Mouse (Mus musculus): ENCODE results near the gene Cnnm3.
A peak's percentile ranks its signal among the peaks of the same experiment; 100 is the strongest.
"Not testable (repeated sequence)": the region's sequence is repeated elsewhere in the genome, so short reads cannot be mapped to it uniquely, and the experiment has no call there.

Gene Cnnm3

GRCm38 (mm10) chr1:36536783-36537182, 25.1 kb downstream of the Cnnm3 start, which contains the start of gene Ankrd23:
Gene Ankrd23 (minus strand): TSS chr1:36536883.
- DNase-seq: not testable (repeated sequence)

DNA sequence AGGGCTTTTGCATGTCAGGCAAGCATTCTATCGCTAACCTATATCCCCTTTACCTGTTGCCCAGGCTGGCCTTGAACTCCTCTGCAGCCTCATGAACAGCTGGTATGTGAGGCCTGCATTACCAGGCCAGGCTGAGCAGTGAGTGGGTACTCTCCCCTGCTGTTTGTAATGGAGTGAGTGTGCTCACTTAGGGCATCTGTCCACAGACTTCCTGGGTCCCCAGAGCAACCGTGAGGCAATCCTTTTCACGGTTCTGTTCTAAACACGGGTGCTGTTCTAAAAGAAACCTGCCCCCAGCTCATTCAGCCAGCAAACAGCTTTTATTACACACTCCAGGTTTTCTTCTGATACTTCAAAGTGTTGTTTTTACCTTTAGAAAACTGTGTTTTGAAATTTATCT, 27.1 kb downstream of the Cnnm3 start:
- DNase-seq: no peak

GRCm38 (mm10) chr1:36539186-36539585, 27.5 kb downstream of the Cnnm3 start, which contains the start of gene Gm42417:
Gene Gm42417 (minus strand): TSS chr1:36539429.
- DNase-seq: peak; percentile 99

DNA sequence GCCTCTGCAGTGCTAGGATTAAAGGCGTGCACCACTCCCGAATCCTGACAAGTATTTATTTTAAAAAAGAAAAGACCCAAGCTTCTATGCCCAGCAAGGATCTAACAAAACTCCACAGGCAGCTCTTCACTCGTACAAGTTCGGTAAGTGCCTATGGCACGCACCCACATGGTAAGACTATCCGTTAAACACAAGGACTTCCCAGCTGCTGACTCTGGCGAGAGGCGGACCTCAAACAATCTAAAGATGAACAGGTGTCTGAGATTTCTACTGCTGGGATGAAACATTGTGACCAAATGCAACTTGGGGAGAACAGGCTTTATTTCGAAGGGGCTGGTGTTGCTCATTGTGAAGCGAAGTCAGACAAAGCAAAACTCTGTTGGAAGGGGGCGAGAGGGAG, 28.5 kb downstream of the Cnnm3 start:
- DNase-seq: no peak

DNA sequence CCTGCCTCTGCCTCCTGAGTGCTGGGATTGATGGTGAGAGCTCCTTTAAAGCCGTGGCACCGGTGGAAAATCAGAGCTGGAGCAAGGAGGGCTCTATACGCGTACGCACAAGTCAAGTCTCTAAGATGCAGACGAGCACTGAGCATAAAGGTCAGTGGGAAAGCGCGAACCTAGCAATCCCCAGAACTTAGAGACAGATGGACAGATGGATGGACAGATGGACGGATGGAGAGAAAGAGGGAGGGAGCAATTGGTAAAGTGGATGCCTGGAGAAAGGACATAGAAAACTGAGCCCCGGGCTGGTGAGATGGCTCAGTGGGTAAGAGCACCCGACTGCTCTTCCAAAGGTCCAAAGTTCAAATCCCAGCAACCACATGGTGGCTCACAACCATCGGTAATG, 29.1 kb downstream of the Cnnm3 start:
- peak; percentile 88 for DNase-seq

- no peak for DNase-seq
These were observed 30.2 kb downstream of the Cnnm3 start for GRCm38 (mm10) chr1:36541844-36542243.

DNA sequence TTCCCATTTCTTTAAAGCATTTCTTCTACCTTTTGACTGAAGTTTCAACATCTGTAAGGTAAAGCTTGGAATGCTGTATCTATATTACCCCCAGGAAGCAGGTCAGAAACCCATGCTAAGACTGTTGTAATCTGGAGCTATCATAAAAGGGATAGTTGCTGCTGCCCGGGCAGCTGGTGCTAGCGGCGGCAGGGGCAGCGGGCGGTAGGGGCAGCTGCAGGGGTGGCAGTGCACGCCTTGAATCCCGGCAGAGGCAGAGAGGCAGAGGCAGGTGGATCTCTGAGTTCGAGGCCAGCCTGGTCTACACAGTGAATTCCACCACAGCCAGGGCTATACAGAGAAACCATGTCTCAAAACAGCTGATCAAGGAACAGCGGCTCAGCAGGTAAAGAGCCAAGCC, 31.3 kb downstream of the Cnnm3 start:
- no peak for DNase-seq

DNA sequence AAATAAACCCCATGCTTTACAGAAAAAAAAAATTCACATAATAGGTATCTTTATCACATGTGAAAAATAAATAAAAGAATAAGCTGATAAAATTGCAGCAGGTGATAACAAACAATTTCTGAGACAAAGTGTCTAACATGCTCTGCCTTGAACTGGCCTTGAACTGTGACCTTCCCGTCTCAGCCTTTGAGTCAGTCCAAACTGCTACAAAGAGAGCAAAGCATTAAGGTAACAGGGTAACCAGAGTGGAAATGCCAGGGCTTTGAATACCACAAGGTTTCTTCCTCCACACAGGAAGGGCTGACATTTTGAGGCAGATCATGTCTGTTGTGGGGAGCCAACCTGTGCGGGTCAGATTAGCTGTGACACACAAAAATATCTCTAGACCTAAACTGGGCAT, 33.7 kb downstream of the Cnnm3 start:
- no peak for DNase-seq

GRCm38 (mm10) chr1:36545845-36546600, 34.4 kb downstream of the Cnnm3 start:
- DNase-seq: peak; percentile 91

DNA sequence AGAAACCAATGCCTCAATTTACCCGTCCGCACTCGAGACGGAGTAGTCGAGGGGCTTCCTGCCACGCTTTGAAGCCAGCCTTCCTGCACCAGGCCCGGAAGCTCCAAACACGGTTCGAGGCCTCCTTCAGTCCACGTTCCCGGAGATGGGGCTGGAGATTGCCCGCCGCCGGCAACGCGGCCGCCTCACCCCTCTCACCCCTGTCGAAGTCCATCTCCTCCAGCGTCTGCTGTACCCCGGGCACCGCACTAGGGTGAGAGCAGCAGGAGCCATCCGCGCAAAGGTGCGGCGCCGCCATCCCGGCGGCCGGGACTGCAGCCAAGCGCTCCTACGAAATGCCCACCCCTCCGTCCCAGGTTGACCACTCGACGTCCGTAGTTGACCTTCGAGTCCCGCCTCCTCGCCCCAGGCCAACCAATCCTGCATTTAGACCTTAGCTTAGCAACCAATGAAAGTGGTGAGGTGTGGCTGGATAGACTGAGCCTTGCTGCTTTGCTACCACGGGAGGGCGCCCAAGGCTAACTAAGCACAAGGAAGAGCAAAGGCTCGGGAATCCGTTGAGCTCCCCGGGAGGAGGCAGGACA, 35.3 kb downstream of the Cnnm3 start, which contains the start of gene Ankrd39:
Gene Ankrd39 (minus strand): TSS at position 558 of the 584 bp plus-strand sequence.
- DNase-seq: peak; percentile 100

DNA sequence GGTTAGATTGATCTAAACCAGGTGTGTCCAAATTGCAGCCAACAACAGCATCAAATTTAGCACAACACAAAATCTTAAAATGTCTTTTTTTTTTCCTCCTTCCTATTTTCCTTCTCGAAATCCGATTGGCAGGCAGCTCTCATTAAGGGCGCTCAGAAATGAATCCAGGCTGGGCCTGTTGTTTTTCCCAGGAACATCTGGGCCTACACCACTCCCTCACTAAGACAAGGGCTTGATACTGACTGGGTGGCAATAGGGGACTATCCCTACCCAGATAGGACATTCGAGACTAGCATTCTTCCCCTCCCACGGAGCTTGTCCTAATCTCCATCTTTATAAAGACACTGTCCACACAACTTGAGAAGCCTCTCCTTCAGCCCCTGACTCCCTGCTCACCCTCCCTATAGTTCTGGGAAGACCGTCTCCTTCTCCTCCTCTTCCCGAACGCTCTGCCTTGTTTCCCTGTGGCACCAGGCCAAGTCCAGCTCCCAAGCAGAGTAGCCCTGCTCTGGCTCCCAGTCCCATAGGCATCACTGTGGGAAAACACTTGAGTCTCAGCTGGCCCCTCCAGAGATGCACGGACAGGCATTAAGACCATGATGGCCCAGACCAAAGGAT, 36.4 kb downstream of the Cnnm3 start:
- peak; percentile 97 for DNase-seq

DNA sequence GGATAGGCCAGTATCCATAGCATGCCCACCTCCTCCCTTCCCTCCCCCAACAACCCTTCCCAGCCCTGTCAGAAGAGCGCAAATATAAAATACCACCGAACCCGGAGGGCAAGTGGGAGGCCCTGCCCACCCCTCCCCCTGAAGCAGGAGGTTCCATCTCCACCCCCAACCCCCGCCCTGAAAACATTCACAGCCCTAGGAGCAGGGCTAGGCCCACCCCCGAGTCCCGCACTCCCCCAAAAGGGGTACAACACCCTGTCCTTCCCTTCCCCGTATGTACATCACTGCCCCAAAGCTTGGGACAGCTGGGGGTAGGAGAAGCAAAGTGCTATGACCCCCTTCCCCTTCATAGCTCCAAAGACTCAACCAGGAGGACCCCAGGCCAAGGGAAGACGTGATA, 37.1 kb downstream of the Cnnm3 start:
- peak; percentile 92 for DNase-seq

GRCm38 (mm10) chr1:36549491-36549890, 37.8 kb downstream of the Cnnm3 start:
- DNase-seq: peak; percentile 92

DNA sequence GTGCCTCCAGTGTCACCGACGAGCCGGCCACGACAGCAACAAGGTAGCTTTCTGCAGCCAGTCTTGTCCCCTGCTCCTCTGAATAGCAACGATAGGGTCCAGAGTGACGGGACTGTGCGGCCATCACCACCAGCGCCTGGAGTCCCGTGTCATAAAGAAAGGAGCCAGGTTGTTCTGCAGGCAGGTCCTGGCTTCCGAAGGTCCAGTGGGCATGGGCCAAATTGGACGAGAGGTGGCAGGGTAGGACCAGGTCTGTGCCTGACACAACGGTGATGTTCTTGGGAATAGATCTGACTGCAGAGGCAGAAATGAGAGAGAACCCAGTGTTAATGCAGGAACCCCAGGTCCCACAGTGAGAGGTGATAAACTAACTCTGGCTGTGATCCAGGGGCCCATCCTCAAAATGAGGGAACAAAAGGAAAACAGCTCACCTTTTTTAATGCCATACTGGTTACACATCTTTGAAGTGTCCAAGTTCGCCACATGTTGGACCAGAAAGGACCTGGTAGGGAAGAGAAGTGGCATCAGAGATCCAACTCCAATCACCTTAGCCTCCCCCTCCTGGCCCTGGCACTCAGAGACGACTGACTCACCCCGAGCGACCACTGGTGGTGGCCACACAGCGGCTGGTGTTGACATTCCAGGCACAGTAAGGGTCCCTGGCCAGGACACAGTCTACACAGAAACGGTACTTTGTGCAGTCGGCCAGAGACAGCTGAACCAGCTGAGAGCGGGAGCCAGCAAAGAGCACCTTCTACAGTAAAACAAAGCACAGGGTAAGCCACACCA, 38.6 kb downstream of the Cnnm3 start:
- DNase-seq: peak; percentile 94

- peak; percentile 91 for DNase-seq
These were observed 40.2 kb downstream of the Cnnm3 start for GRCm38 (mm10) chr1:36551904-36552303.

- peak; percentile 94 for DNase-seq
These were observed 40.8 kb downstream of the Cnnm3 start for GRCm38 (mm10) chr1:36552506-36552905.

- peak; percentile 97 for DNase-seq
These were observed 43.1 kb downstream of the Cnnm3 start for GRCm38 (mm10) chr1:36554633-36555399.

GRCm38 (mm10) chr1:36555798-36556395, 44.2 kb downstream of the Cnnm3 start:
- DNase-seq: peak; percentile 97

DNA sequence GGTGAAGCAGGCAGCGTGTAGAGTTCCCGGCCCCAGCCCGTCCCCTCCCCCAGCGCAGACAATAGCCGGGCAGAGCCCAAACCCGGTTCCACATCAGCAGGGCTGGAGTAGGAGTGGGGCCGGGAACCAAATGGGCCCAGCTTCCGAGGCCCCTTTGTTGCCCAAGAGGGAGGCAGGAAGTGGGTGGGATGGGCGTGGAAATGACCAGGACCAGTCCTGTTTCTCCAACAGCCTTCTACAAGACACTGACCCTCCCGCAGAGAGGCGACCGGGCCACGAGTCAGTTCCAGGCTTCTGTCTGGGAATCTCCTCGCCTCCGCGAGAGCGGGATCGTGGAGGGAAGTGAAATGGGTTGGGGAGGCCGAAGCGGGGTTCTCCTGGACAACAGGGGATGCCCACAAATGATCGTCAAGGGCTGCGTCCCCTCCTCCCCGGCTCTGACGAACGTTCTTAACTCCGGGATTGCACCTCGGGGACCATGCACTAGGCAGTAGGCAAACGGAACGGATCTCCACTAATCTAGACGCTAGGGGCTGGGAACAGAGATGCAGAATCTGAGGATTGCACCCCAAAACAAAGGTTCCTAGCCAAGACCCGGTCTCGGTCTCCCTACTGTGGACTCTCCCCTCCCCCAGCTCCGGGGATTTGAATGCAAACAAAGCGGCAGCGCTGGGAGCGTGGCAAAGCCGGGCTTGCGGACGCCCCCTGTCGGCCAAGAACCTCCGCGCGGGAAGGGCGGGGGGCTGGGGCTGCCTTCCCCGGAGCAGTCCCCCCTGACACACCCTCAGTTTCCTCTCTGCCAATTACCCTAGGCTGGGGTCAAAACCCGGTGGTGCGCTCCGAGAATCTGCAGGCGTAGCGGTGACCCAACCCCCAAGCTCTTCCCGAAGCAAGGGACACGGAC, 45.1 kb downstream of the Cnnm3 start:
- DNase-seq: peak; percentile 100

- DNase-seq: peak; percentile 99
These were observed 45.9 kb downstream of the Cnnm3 start for GRCm38 (mm10) chr1:36557457-36558011.
